Mouse (Mus musculus): ENCODE data around the gene 1110017D15Rik.

DNA sequence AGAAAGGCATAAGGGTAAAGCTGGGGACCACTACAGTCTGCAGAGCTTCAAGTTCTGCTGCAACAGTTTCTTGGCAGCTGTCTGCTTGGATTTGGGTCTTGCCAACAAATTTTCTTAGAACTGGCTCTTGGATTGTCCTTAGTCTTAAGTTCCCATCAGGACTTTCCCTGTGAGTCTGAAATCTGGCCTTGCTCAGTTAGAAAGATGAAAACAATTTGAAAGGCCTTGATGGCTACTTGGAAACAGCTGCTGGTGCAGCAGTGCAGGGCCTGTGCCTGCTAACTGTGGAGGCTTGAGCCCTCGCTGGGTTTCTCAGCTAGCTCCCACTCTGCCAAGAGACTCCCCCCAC lies 37.7 kb downstream of the 1110017D15Rik start:
- TF ChIP-seq CTCF (IDR thresholded peaks at IDR 0.05; ENCODE audit: borderline replicate concordance, insufficient read depth, low read length) = no peak
- no peak for TF ChIP-seq POLR2A (IDR thresholded peaks at IDR 0.05; ENCODE audit: low read depth, low read length)
